Mouse (Mus musculus): ENCODE results near the gene Kdm4b. TPM values are rescaled to one million over a fixed set of nuclear protein-coding genes. Genes with fewer than 3 reads are reported as not detected.

The Kdm4b gene
- polyA plus RNA-seq, 1 experiment from 2014 or later = 13.5 TPM

- DNase-seq (ENCODE audit: low spot score) = no peak
Observed at GRCm38 (mm10) chr17:56340717-56341116, 14.9 kb downstream of the Kdm4b start.

DNA sequence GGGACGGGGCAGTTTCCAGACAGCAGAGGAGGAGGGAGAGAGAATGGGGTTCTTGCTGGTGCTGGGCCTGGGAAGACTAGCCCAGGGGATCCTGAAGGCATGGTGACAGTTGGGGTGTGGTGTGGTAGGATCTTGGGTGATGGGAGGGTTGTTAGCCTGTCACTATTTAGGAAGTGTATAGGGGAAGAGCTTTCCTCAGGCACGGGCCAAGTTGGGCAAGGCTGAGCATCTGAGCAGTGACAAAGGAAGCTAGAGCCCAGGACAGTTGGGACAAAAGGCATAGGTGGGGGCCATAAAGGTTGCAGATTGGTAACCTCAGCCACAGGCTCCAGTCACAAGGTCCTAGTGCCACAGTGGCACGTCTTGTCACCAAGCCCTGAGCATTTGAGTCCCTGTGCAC lies 17.6 kb downstream of the Kdm4b start:
- TF ChIP-seq CTCF (IDR thresholded peaks at IDR 0.05; ENCODE audit: low read depth) (no peak), EP300 (optimal IDR thresholded peaks at IDR 0.05) (no peak)
- Histone ChIP-seq H3K27ac (replicated peaks) (no peak overlapping the region), H3K9me3 (ENCODE audit: control insufficient read depth, low read length) (no peaks in the 10 kb centered on the region), H3K27me3 (ENCODE audit: control insufficient read depth, insufficient read depth, low read length) (no peaks in the 10 kb centered on the region), H3K36me3 (ENCODE audit: control insufficient read depth, insufficient read depth, low read length) (no peaks in the 10 kb centered on the region), H3K9ac (ENCODE audit: low read length) (no peak overlapping the region), H3K4me2 (replicated peaks; ENCODE audit: low read depth) (no peak overlapping the region), H3K4me3 (ENCODE audit: low read depth, low read length) (no peak overlapping the region), H3K4me1 (replicated peaks; ENCODE audit: control insufficient read depth, insufficient read depth) (no peaks in the 10 kb centered on the region)
- no peak for DNase-seq (ENCODE audit: low spot score)
- no peak for ATAC-seq (ENCODE audit: low FRiP score, low TSS enrichment)
- WGBS = 74% methylated on average over 3 of the region's 3 CpGs

More at GRCm38 (mm10) chr17:56340717-56341116, 14.9 kb downstream of the Kdm4b start:
- no peak for ATAC-seq (ENCODE audit: low FRiP score, low TSS enrichment)
- Histone ChIP-seq H3K9me3 (ENCODE audit: control insufficient read depth, low read length) (no peaks in the 10 kb centered on the region), H3K9ac (ENCODE audit: low read length) (no peak overlapping the region), H3K36me3 (ENCODE audit: control insufficient read depth, insufficient read depth, low read length) (no peaks in the 10 kb centered on the region), H3K4me3 (ENCODE audit: low read depth, low read length) (no peak overlapping the region), H3K27me3 (ENCODE audit: control insufficient read depth, insufficient read depth, low read length) (no peaks in the 10 kb centered on the region), H3K4me2 (replicated peaks; ENCODE audit: low read depth) (no peak overlapping the region), H3K27ac (replicated peaks) (no peak overlapping the region), H3K4me1 (replicated peaks; ENCODE audit: control insufficient read depth, insufficient read depth) (no peaks in the 10 kb centered on the region)
- no peak for TF ChIP-seq CTCF (IDR thresholded peaks at IDR 0.05; ENCODE audit: low read depth)
- no peak for TF ChIP-seq EP300 (optimal IDR thresholded peaks at IDR 0.05)

GRCm38 (mm10) chr17:56345364-56345763 lies 19.5 kb downstream of the Kdm4b start:
- DNase-seq (ENCODE audit: low spot score) = no peak
- Histone ChIP-seq H3K9me3 (ENCODE audit: control insufficient read depth, low read length) (no peaks in the 10 kb centered on the region), H3K4me1 (replicated peaks; ENCODE audit: control insufficient read depth, insufficient read depth) (no peaks in the 10 kb centered on the region), H3K4me3 (ENCODE audit: low read depth, low read length) (no peak overlapping the region), H3K27ac (replicated peaks) (no peak overlapping the region), H3K4me2 (replicated peaks; ENCODE audit: low read depth) (no peak overlapping the region), H3K9ac (ENCODE audit: low read length) (no peak overlapping the region), H3K36me3 (ENCODE audit: control insufficient read depth, insufficient read depth, low read length) (no peaks in the 10 kb centered on the region), H3K27me3 (ENCODE audit: control insufficient read depth, insufficient read depth, low read length) (no peaks in the 10 kb centered on the region)
- ATAC-seq (ENCODE audit: low FRiP score, low TSS enrichment) = no peak
- no peak for TF ChIP-seq EP300 (optimal IDR thresholded peaks at IDR 0.05)
- no peak for TF ChIP-seq CTCF (IDR thresholded peaks at IDR 0.05; ENCODE audit: low read depth)
- 63% methylated on average over 2 of the region's 2 CpGs for WGBS

GRCm38 (mm10) chr17:56348128-56348527 lies 22.3 kb downstream of the Kdm4b start:
- DNase-seq (ENCODE audit: low spot score) (no peak), ATAC-seq (ENCODE audit: low FRiP score, low TSS enrichment) (no peak)
- Histone ChIP-seq H3K4me1 (replicated peaks; ENCODE audit: control insufficient read depth, insufficient read depth) (no peaks in the 10 kb centered on the region), H3K36me3 (ENCODE audit: control insufficient read depth, insufficient read depth, low read length) (0 out of 2 replicates have a peak, but pooled peaks cover 6% of the 10 kb centered on the region), H3K4me3 (ENCODE audit: low read depth, low read length) (no peak overlapping the region), H3K9ac (ENCODE audit: low read length) (no peak overlapping the region), H3K27me3 (ENCODE audit: control insufficient read depth, insufficient read depth, low read length) (no peaks in the 10 kb centered on the region), H3K27ac (replicated peaks) (no peak overlapping the region), H3K9me3 (ENCODE audit: control insufficient read depth, low read length) (no peaks in the 10 kb centered on the region), H3K4me2 (replicated peaks; ENCODE audit: low read depth) (no peak overlapping the region)
- no peak for TF ChIP-seq EP300 (optimal IDR thresholded peaks at IDR 0.05)
- TF ChIP-seq CTCF (IDR thresholded peaks at IDR 0.05; ENCODE audit: low read depth) = no peak
- WGBS = 65% methylated on average over 4 of the region's 4 CpGs

DNA sequence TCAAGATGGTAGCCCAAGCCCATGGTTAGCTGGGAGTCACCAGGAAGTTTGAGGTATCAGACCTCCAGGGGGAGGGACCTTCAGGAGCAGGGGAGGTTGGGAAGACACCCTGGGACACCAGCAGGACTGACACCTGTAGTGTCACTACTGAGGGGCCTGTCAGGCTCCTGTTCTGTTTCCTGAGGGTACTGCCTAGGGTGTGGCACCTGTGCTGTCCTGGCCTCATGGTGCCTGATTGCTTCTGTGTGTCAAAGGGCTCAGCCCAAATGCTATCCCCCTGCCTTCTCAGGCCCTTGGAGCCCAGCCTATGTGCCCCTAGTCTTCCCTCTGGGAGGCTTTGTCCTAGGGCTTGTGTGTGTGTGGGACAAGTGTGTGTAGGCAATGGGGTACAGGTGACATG lies 22.7 kb downstream of the Kdm4b start:
- no peak overlapping the region for H3K4me3 ChIP-seq (ENCODE audit: low read depth, low read length)
- TF ChIP-seq CTCF (IDR thresholded peaks at IDR 0.05; ENCODE audit: low read depth) (no peak), EP300 (optimal IDR thresholded peaks at IDR 0.05) (no peak)
- DNase-seq (ENCODE audit: low spot score) (no peak), ATAC-seq (ENCODE audit: low FRiP score, low TSS enrichment) (peak; percentile 13; the same call in 1 of the 2 replicates)
- no peaks in the 10 kb centered on the region for H3K27me3 ChIP-seq (ENCODE audit: control insufficient read depth, insufficient read depth, low read length)
- no peak overlapping the region for H3K4me2 ChIP-seq (replicated peaks; ENCODE audit: low read depth)
- no peaks in the 10 kb centered on the region for H3K4me1 ChIP-seq (replicated peaks; ENCODE audit: control insufficient read depth, insufficient read depth)
- no peak overlapping the region for H3K27ac ChIP-seq (replicated peaks)
- H3K9me3 ChIP-seq (ENCODE audit: control insufficient read depth, low read length) = no peaks in the 10 kb centered on the region
- no peak overlapping the region for H3K9ac ChIP-seq (ENCODE audit: low read length)
- peaks cover 9% of the 10 kb centered on the region; the same call in 1 of the 2 replicates for H3K36me3 ChIP-seq (ENCODE audit: control insufficient read depth, insufficient read depth, low read length)

DNA sequence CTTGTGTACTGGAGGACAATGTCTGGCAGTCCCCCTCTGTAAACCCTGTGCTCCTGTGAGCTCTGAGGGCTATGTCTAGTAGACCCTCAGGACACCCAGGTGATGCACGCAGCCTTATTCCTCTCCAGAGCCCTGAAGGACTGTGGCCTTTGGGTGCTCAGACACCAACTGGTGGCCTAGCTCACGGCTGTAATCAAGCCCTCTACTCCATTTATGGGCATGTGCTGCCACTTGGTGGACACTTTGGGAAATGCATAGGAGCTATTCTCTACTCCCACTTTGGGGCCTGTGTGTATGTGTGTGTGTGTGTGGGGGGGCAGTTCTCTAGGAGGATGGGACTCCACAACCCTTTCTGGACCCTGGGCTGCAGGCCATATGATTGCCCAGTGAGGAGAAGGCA lies 24.8 kb downstream of the Kdm4b start:
- Histone ChIP-seq H3K4me3 (ENCODE audit: low read depth, low read length) (no peak overlapping the region), H3K27ac (replicated peaks) (no peak overlapping the region), H3K36me3 (ENCODE audit: control insufficient read depth, insufficient read depth, low read length) (peaks cover 17% of the 10 kb centered on the region), H3K27me3 (ENCODE audit: control insufficient read depth, insufficient read depth, low read length) (no peaks in the 10 kb centered on the region), H3K4me1 (replicated peaks; ENCODE audit: control insufficient read depth, insufficient read depth) (no peaks in the 10 kb centered on the region), H3K4me2 (replicated peaks; ENCODE audit: low read depth) (no peak overlapping the region), H3K9ac (ENCODE audit: low read length) (no peak overlapping the region), H3K9me3 (ENCODE audit: control insufficient read depth, low read length) (no peaks in the 10 kb centered on the region)
- 26% methylated on average over 2 of the region's 2 CpGs for whole genome bisulfite sequencing
- peak; percentile 81 for DNase-seq (ENCODE audit: low spot score)
- TF ChIP-seq CTCF (IDR thresholded peaks at IDR 0.05; ENCODE audit: low read depth) (peak; percentile 95), EP300 (optimal IDR thresholded peaks at IDR 0.05) (no peak)
- peak; percentile 66 for ATAC-seq (ENCODE audit: low FRiP score, low TSS enrichment)
